Mouse (Mus musculus) CH12.LX (cell line): ENCODE measurements around the gene Phka2. TPM values are rescaled to one million over a fixed set of nuclear protein-coding genes. Genes with fewer than 3 reads are reported as not detected.

Experiments used
- DNase-seq: peaks from one replicate; pipeline ENCODE4 v3.0.0-alpha.2; 2013; ENCODE audit errors: extremely low read depth
- H3K27ac ChIP-seq: 2 replicates; pipeline ENCODE4 v1.5.1; 2012; ENCODE audit warnings: low read depth, mild to moderate bottlenecking, control low read depth, moderate library complexity; ENCODE audit not compliant: insufficient read depth
- H3K27me3 ChIP-seq: replicated peaks from 2 replicates; pipeline ENCODE3; 2012; ENCODE audit warnings: inconsistent platforms
- H3K36me3 ChIP-seq, 2 experiments: replicated peaks in 1 of 2; 2 replicates each; pipeline versions ENCODE3 to v1.6.1; 2012; ENCODE audit warnings: inconsistent platforms in 1 of 2, low read length in 1 of 2, mild to moderate bottlenecking in 1 of 2, mixed read lengths in 1 of 2, moderate library complexity in 1 of 2; ENCODE audit not compliant: control insufficient read depth in 1 of 2, insufficient read depth in 1 of 2
- H3K4me1 ChIP-seq, 2 experiments: 2 replicates each; pipeline ENCODE4 v1.6.1; 2012; ENCODE audit warnings: inconsistent platforms in 1 of 2, moderate library complexity in 1 of 2; ENCODE audit not compliant: insufficient read depth in 2 of 2, control insufficient read depth in 1 of 2
- H3K4me2 ChIP-seq: 2 replicates; pipeline ENCODE4 v1.6.1; 2012; ENCODE audit warnings: low read depth, mild to moderate bottlenecking, control low read depth; ENCODE audit not compliant: poor library complexity, insufficient read depth, severe bottlenecking
- H3K4me3 ChIP-seq, 3 experiments: fragments of 150-350 bp in 1 of 3; sonication (generic) in 1 of 3; replicated peaks in 1 of 3; 2 replicates each; pipeline versions ENCODE3 to v1.5.1; 2011 to 2012; ENCODE audit warnings: low read depth in 2 of 3, low read length in 2 of 3, mild to moderate bottlenecking in 2 of 3, moderate library complexity in 2 of 3, control low read depth in 1 of 3, improper control_type of control experiment in 1 of 3, inconsistent platforms in 1 of 3, mixed read lengths in 1 of 3; ENCODE audit not compliant: poor library complexity in 1 of 3
- H3K79me2 ChIP-seq: replicated peaks from 2 replicates; pipeline ENCODE4 v1.6.1; 2012; ENCODE audit warnings: mild to moderate bottlenecking, moderate library complexity; ENCODE audit not compliant: control insufficient read depth, poor library complexity, insufficient read depth, severe bottlenecking; ENCODE audit errors: extremely low read depth
- H3K9ac ChIP-seq: 2 replicates; pipeline ENCODE4 v1.6.1; 2012; ENCODE audit warnings: low read depth, mild to moderate bottlenecking, control low read depth, moderate library complexity; ENCODE audit not compliant: insufficient read depth
- H3K9me3 ChIP-seq: replicated peaks from 2 replicates; pipeline ENCODE3; 2012; ENCODE audit warnings: low read length, inconsistent platforms, mixed read lengths
- BHLHE40 ChIP-seq: IDR thresholded peaks from 2 replicates; pipeline ENCODE4 v1.6.1; 2011; ENCODE audit warnings: mild to moderate bottlenecking, low read depth, low read length, improper control_type of control experiment
- CTCF ChIP-seq, 2 experiments: IDR thresholded peaks in 1 of 2; conservative IDR thresholded peaks in 1 of 2; 2 replicates each; pipeline ENCODE4 v1.5.1; 2011 to 2012; ENCODE audit warnings: low read depth in 2 of 2, low read length in 2 of 2, improper control_type of control experiment in 1 of 2, inconsistent platforms in 1 of 2, mild to moderate bottlenecking in 1 of 2, moderate library complexity in 1 of 2
- E2F4 ChIP-seq: IDR thresholded peaks from 2 replicates; pipeline ENCODE4 v1.6.1; 2011; ENCODE audit warnings: low read depth, low read length, improper control_type of control experiment; ENCODE audit not compliant: insufficient replicate concordance
- EP300 ChIP-seq: IDR thresholded peaks from 2 replicates; pipeline ENCODE4 v1.6.1; 2011; ENCODE audit warnings: low read length, improper control_type of control experiment
- ETS1 ChIP-seq: conservative IDR thresholded peaks from 2 replicates; pipeline ENCODE4 v1.6.1; 2012; ENCODE audit warnings: low read depth, mild to moderate bottlenecking, inconsistent platforms, low read length, improper control_type of control experiment, moderate library complexity
- HCFC1 ChIP-seq: IDR thresholded peaks from 2 replicates; pipeline ENCODE4 v1.6.1; 2012; ENCODE audit warnings: low read depth, mild to moderate bottlenecking, inconsistent platforms, low read length, improper control_type of control experiment
- IRF4 ChIP-seq: IDR thresholded peaks from 2 replicates; pipeline ENCODE4 v1.6.1; 2014; ENCODE audit warnings: low read depth, mild to moderate bottlenecking, inconsistent platforms, low read length, improper control_type of control experiment
- JUN ChIP-seq: IDR thresholded peaks from 2 replicates; pipeline ENCODE4 v1.6.1; 2011; ENCODE audit warnings: low read depth, mild to moderate bottlenecking, low read length, improper control_type of control experiment, moderate library complexity; ENCODE audit not compliant: insufficient read depth
- JUND ChIP-seq: conservative IDR thresholded peaks from 2 replicates; pipeline ENCODE4 v1.6.1; 2011; ENCODE audit warnings: low read depth, low read length, improper control_type of control experiment
- KAT2A ChIP-seq: IDR thresholded peaks from 2 replicates; pipeline ENCODE4 v1.6.1; 2012; ENCODE audit warnings: low read length, improper control_type of control experiment, inconsistent platforms; ENCODE audit not compliant: insufficient replicate concordance
- MAFK ChIP-seq: IDR thresholded peaks from 2 replicates; pipeline ENCODE4 v1.6.1; 2011; ENCODE audit warnings: low read length, improper control_type of control experiment; ENCODE audit not compliant: insufficient replicate concordance
- MAX ChIP-seq: IDR thresholded peaks from 2 replicates; pipeline ENCODE4 v1.6.1; 2011; ENCODE audit warnings: low read length, improper control_type of control experiment
- MAZ ChIP-seq: IDR thresholded peaks from 2 replicates; pipeline ENCODE4 v1.6.1; 2012; ENCODE audit warnings: low read depth, mild to moderate bottlenecking, inconsistent platforms, low read length, improper control_type of control experiment, moderate library complexity
- MYC ChIP-seq: IDR thresholded peaks from 2 replicates; pipeline ENCODE4 v1.6.1; 2011; ENCODE audit warnings: low read depth, mild to moderate bottlenecking, improper control_type of control experiment, low read length
- PAX5 ChIP-seq: IDR thresholded peaks from 2 replicates; pipeline ENCODE4 v1.6.1; 2012; ENCODE audit warnings: low read length, inconsistent platforms, mixed read lengths
- RAD21 ChIP-seq: IDR thresholded peaks from 2 replicates; pipeline ENCODE4 v1.6.1; 2011; ENCODE audit warnings: low read depth, mild to moderate bottlenecking, low read length, improper control_type of control experiment, moderate library complexity
- RCOR1 ChIP-seq: conservative IDR thresholded peaks from 2 replicates; pipeline ENCODE4 v1.6.1; 2012; ENCODE audit warnings: low read depth, mild to moderate bottlenecking, inconsistent platforms, low read length, improper control_type of control experiment
- SIN3A ChIP-seq: IDR thresholded peaks from 2 replicates; pipeline ENCODE4 v1.6.1; 2012; ENCODE audit warnings: low read length, improper control_type of control experiment, inconsistent platforms
- TCF12 ChIP-seq: IDR thresholded peaks from 2 replicates; pipeline ENCODE4 v1.6.1; 2014; ENCODE audit warnings: low read depth, mild to moderate bottlenecking, inconsistent platforms, low read length, improper control_type of control experiment
- UBTF ChIP-seq: IDR thresholded peaks from 2 replicates; pipeline ENCODE4 v1.6.1; 2012; ENCODE audit warnings: low read depth, mild to moderate bottlenecking, inconsistent platforms, low read length, improper control_type of control experiment, moderate library complexity
- USF1 ChIP-seq: IDR thresholded peaks from 2 replicates; pipeline ENCODE4 v1.6.1; 2014; ENCODE audit warnings: low read depth, mild to moderate bottlenecking, inconsistent platforms, low read length, improper control_type of control experiment
- ZC3H11A ChIP-seq: IDR thresholded peaks from 2 replicates; pipeline ENCODE4 v1.6.1; 2012; ENCODE audit warnings: low read depth, mild to moderate bottlenecking, inconsistent platforms, low read length, improper control_type of control experiment
- ZKSCAN1 ChIP-seq: IDR thresholded peaks from 2 replicates; pipeline ENCODE4 v1.6.1; 2012; ENCODE audit warnings: low read depth, inconsistent platforms, low read length, improper control_type of control experiment, borderline replicate concordance
- ZNF384 ChIP-seq: IDR thresholded peaks from 2 replicates; pipeline ENCODE4 v1.6.1; 2012; ENCODE audit warnings: low read depth, low read length, improper control_type of control experiment, inconsistent platforms
- dilution Hi-C: fragments of 300-500 bp; cut with MboI; formaldehyde crosslinking; loops from 2 replicates; pipeline ENCODE4 v1.14.3; 2020; ENCODE audit warnings: low sequenced_read_pairs; ENCODE audit not compliant: extremely low pct_unique_long_range_greater_than_20kb, extremely low pct_ligation_motif_present
- in situ Hi-C: fragments of 300-500 bp; cut with MboI; formaldehyde crosslinking; loops from 3 replicates; pipeline ENCODE4 v1.14.3; 2019; ENCODE audit warnings: low sequenced_read_pairs, low pct_ligation_motif_present, low pct_unique_long_range_greater_than_20kb, mixed read lengths
- polyA plus RNA-seq: library from polyadenylated mRNA; unstranded; fragments of >175 nt; gene quantifications from 2 replicates; pipeline ENCODE4 v1.2.1, GENCODE M21; 2012; ENCODE audit warnings: low read depth; ENCODE audit not compliant: insufficient read length
- total RNA-seq, 2 experiments: library from RNA; depleted of rRNA; stranded (reverse); fragments of 300-350 nt in 1 of 2; fragments of >200 nt in 1 of 2; gene quantifications; 2 replicates each; pipeline ENCODE4 v1.2.3; 2012 to 2014

Phka2 gene
- total and polyA plus RNA-seq, 3 experiments, result 8.2 to 12.5 (median 10.1) TPM

DNA sequence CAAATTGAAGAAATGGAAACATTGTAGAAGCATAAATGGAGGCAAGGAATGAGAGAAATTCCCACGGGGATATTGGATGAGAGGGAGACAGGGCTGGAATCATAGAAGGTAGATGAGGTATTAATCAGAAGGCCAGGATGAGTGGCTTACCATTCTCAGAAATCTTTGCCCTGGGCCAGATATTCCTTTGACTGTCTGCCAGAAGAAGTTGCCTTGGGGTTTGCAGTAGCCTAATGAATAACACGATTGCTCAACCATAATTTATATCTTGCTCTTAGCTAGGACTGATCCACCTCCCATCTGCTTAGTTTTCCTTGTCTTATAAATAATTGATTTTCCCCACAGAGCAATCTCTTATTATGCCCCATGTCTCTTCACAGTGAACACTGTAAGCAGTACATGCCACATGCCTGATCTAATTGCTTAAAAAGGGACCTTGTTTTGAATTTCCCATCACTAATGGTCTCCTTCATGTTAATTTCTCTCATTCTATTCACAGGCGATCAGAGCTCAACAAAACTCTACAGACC lies 30.6 kb upstream of the Phka2 start:
- H3K4me3 ChIP-seq, result no peak overlapping the region
- TF ChIP-seq MYC (no peak), JUN (no peak), EP300 (no peak), CTCF (conservative IDR thresholded peaks at IDR 0.05 in 1 of 2, IDR thresholded peaks at IDR 0.05 in 1 of 2; ENCODE audit: low read depth in 2 of 2, low read length in 2 of 2) (no peak), PAX5 (no peak), USF1 (no peak), RAD21 (no peak), RCOR1 (no peak), JUND (no peak), MAFK (no peak), MAZ (no peak), ETS1 (no peak), ZC3H11A (no peak), BHLHE40 (no peak)
- no peaks in the 10 kb centered on the region for H3K4me1 ChIP-seq
- no peak overlapping the region for H3K27ac ChIP-seq
- dilution Hi-C loops (no loop called here), in situ Hi-C loops (no loop called here)
- H3K9ac ChIP-seq, result no peak overlapping the region
- H3K79me2 ChIP-seq, result no peaks in the 10 kb centered on the region
- no peaks in the 10 kb centered on the region for H3K36me3 ChIP-seq
- H3K9me3 ChIP-seq, result no peaks in the 10 kb centered on the region
- H3K27me3 ChIP-seq, result no peaks in the 10 kb centered on the region
- DNase-seq, result no peak
- no peak overlapping the region for H3K4me2 ChIP-seq

DNA sequence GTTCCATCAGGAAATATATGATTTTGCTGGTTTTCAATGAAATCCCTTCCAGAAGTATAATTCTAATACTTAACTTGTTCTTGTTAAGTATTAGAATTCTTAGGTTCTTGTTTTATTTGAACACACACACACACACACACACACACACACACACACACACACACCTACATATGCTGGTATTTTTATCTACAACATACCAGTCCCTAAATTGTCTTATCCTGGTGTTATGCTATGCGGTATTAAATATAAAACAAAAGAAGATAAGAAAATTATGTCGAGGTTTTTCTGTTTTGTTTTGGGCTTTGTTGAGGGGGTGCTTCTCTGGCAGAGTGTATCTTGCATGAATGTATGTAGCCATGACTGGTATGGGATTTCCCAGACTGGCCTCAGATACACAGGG lies 12.2 kb upstream of the Phka2 start:
- no peak for DNase-seq
- dilution Hi-C loops, result no loop called here
- Histone ChIP-seq H3K27me3 (no peaks in the 10 kb centered on the region), H3K9ac (no peak overlapping the region), H3K79me2 (no peaks in the 10 kb centered on the region), H3K4me1 (no peaks in the 10 kb centered on the region), H3K9me3 (no peaks in the 10 kb centered on the region), H3K4me3 (no peak overlapping the region), H3K27ac (no peak overlapping the region), H3K36me3 (no peaks in the 10 kb centered on the region), H3K4me2 (no peak overlapping the region)
- in situ Hi-C loops, result no loop called here
- TF ChIP-seq IRF4, result no peak
- TF ChIP-seq ZC3H11A, result no peak
- no peak for TF ChIP-seq USF1

DNA sequence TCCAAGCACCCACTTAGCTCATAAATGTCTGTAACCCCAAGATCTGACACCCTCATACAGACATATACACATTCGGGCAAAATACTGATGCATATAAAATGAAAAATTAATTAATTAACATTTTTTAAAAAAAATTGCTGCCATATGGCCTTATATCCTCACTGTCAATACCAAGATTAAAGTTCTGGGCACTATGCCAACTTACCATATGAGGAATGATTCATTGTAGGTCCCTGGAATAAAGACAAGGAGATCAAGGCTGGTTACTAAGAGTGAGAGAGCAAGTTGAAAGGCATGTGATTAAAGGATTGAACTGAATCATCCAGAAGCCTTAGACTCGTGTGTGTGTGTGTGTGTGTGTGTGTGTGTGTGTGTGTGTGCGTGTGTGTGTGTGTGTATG lies 7.6 kb upstream of the Phka2 start:
- TF ChIP-seq ZNF384 (no peak), MYC (no peak), HCFC1 (no peak), UBTF (no peak), RAD21 (no peak), BHLHE40 (no peak), ZKSCAN1 (no peak), E2F4 (no peak), EP300 (no peak), TCF12 (no peak), CTCF (conservative IDR thresholded peaks at IDR 0.05 in 1 of 2, IDR thresholded peaks at IDR 0.05 in 1 of 2; ENCODE audit: low read depth in 2 of 2, low read length in 2 of 2) (no peak), MAX (no peak), USF1 (no peak), SIN3A (no peak), KAT2A (no peak), ZC3H11A (no peak)
- no peak for DNase-seq
- no peaks in the 10 kb centered on the region for H3K27me3 ChIP-seq
- no peaks in the 10 kb centered on the region for H3K36me3 ChIP-seq
- no peak overlapping the region for H3K4me3 ChIP-seq
- dilution Hi-C loops (no loop called here), in situ Hi-C loops (no loop called here)
- H3K9ac ChIP-seq, result no peak overlapping the region
- H3K79me2 ChIP-seq, result no peaks in the 10 kb centered on the region
- no peak overlapping the region for H3K4me2 ChIP-seq
- no peak overlapping the region for H3K27ac ChIP-seq
- no peaks in the 10 kb centered on the region for H3K4me1 ChIP-seq
- no peaks in the 10 kb centered on the region for H3K9me3 ChIP-seq
